Mouse (Mus musculus): Measurements from ENCODE around the gene Gm49354. TPM values are rescaled to one million over a fixed set of nuclear protein-coding genes. Genes with fewer than 3 reads are reported as not detected.
A peak's percentile ranks its signal among the peaks of the same experiment; 100 is the strongest.
"Not testable (repeated sequence)": the region's sequence is repeated elsewhere in the genome, so short reads cannot be mapped to it uniquely, and the experiment has no call there.

Gm49354 gene
- polyA plus RNA-seq, 1 experiment from 2014 or later: not detected

DNA sequence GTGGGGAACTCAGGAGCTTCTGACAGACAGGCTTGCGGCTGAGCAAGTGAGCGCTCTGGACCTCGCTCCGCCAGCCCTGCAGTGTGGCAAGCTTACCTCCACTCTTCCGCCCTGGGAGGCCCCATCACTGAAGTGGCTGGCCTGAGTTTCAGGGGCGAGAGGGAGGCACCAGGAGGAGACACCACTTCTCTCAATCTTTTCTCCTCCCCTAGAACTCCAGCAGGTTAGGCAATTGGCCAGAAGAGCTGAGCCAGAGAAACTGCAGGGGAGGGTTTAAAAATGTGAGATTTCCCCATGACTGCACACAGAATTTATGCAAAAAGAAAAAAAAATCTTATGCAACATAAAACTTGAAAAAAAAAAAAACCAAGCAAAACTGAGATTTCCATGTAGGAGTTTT lies 19.0 kb upstream of the Gm49354 start:
- 84% methylated on average over 6 of the region's 6 CpGs for WGBS
- H3K27me3 ChIP-seq (replicated peaks; ENCODE audit: control insufficient read depth, insufficient read depth, low read length): no peaks in the 10 kb centered on the region
- no peak overlapping the region for H3K27ac ChIP-seq (replicated peaks; ENCODE audit: low read depth, low read length)
- no peaks in the 10 kb centered on the region for H3K4me1 ChIP-seq (ENCODE audit: control insufficient read depth, insufficient read depth, low read length)
- H3K4me3 ChIP-seq (ENCODE audit: low read depth, low read length): no peak overlapping the region
- H3K36me3 ChIP-seq (ENCODE audit: control insufficient read depth, insufficient read depth, low read length): peaks cover 97% of the 10 kb centered on the region
- H3K9me3 ChIP-seq (ENCODE audit: control insufficient read depth, low read length): no peaks in the 10 kb centered on the region
- H3K9ac ChIP-seq (ENCODE audit: low read depth, low read length): no peak overlapping the region
- H3K4me2 ChIP-seq (ENCODE audit: low read depth, low read length): no peak overlapping the region
- peak; percentile 6 for DNase-seq (ENCODE audit: low spot score)
- ATAC-seq (ENCODE audit: low read depth): no peak

DNA sequence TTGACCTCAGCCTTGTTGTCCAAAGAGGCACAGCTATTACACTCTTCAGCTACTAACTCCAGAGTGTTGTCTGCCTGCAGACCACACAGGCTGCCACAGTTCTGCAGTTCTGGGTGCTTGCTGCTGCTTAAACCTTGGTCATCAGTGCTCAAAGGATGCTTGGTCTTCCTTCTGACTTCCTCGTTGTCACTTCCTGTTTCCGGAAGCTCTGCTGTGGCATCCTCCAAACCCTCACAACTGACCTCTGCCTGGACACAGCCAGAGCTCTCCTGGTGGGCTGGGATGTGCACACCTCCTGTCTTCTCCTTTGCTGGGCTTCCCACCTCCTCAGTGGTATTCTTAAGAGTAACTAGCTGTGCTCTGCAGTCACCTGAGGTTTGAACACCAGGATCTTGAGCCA lies 18.0 kb upstream of the Gm49354 start:
- Histone ChIP-seq H3K27me3 (replicated peaks; ENCODE audit: control insufficient read depth, insufficient read depth, low read length) (no peaks in the 10 kb centered on the region), H3K27ac (replicated peaks; ENCODE audit: low read depth, low read length) (no peak overlapping the region), H3K36me3 (ENCODE audit: control insufficient read depth, insufficient read depth, low read length) (peaks cover 97% of the 10 kb centered on the region), H3K4me3 (ENCODE audit: low read depth, low read length) (no peak overlapping the region), H3K9me3 (ENCODE audit: control insufficient read depth, low read length) (no peaks in the 10 kb centered on the region), H3K4me1 (ENCODE audit: control insufficient read depth, insufficient read depth, low read length) (no peaks in the 10 kb centered on the region), H3K9ac (ENCODE audit: low read depth, low read length) (no peak overlapping the region), H3K4me2 (ENCODE audit: low read depth, low read length) (no peak overlapping the region)
- DNase-seq (ENCODE audit: low spot score) (no peak), ATAC-seq (ENCODE audit: low read depth) (no peak)
- 91% methylated on average over 2 of the region's 2 CpGs for WGBS

DNA sequence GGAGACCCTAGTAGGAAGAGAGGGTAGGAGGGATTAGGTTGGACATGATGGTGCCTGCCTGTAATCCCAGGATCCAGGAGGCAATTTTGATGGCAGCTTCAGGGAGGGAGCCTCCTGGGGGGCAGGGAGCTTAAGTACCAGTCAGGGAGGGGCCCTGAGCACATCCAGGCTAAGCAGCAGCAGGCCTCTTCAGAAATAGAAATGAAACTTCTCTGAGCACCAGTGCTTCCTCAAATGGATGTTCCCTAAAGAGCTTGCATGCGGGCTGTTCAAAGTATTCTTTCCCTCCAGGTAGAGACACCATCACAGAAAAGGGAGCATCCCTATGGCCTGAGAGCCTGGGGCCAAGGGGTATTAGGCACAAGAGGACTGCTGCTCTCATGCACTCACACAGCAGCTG lies 16.3 kb upstream of the Gm49354 start:
- no peak overlapping the region for H3K9ac ChIP-seq (ENCODE audit: low read depth, low read length)
- WGBS: 100% methylated on average over 1 of the region's 1 CpGs
- no peak for ATAC-seq (ENCODE audit: low read depth)

DNA sequence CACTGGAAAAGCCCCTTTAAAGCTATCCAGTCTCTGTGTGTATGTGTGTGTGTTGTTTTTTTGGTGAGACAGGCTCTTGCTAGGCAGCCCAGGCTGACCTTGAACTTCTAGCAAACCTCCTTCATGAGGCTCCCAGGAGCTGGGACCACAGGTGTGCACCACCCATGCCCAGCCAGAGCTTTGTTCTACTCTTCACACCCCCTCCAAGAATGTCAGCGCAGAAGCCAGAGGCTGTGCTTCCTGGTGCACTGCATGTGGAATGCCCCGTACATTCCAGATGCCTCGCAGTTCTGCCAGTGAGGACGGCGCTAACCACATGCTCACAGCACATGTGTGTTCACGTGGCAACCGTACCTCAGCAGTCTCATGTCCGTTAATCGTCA lies 14.4 kb upstream of the Gm49354 start:
- no peak overlapping the region for H3K4me2 ChIP-seq (ENCODE audit: low read depth, low read length)
- H3K27ac ChIP-seq (replicated peaks; ENCODE audit: low read depth, low read length): no peak overlapping the region
- no peaks in the 10 kb centered on the region for H3K9me3 ChIP-seq (ENCODE audit: control insufficient read depth, low read length)
- no peaks in the 10 kb centered on the region for H3K27me3 ChIP-seq (replicated peaks; ENCODE audit: control insufficient read depth, insufficient read depth, low read length)
- 90% methylated on average over 9 of the region's 9 CpGs for WGBS
- no peak for ATAC-seq (ENCODE audit: low read depth)
- peaks cover 97% of the 10 kb centered on the region for H3K36me3 ChIP-seq (ENCODE audit: control insufficient read depth, insufficient read depth, low read length)
- H3K4me1 ChIP-seq (ENCODE audit: control insufficient read depth, insufficient read depth, low read length): no peaks in the 10 kb centered on the region
- H3K4me3 ChIP-seq (ENCODE audit: low read depth, low read length): no peak overlapping the region
- DNase-seq (ENCODE audit: low spot score): no peak
- H3K9ac ChIP-seq (ENCODE audit: low read depth, low read length): no peak overlapping the region

More for the DNA sequence above, 16.3 kb upstream of the Gm49354 start:
- no peaks in the 10 kb centered on the region for H3K27me3 ChIP-seq (replicated peaks; ENCODE audit: control insufficient read depth, insufficient read depth, low read length)
- no peaks in the 10 kb centered on the region for H3K9me3 ChIP-seq (ENCODE audit: control insufficient read depth, low read length)
- H3K27ac ChIP-seq (replicated peaks; ENCODE audit: low read depth, low read length): no peak overlapping the region
- no peak overlapping the region for H3K4me3 ChIP-seq (ENCODE audit: low read depth, low read length)
- H3K4me1 ChIP-seq (ENCODE audit: control insufficient read depth, insufficient read depth, low read length): no peaks in the 10 kb centered on the region
- H3K4me2 ChIP-seq (ENCODE audit: low read depth, low read length): no peak overlapping the region
- no peak for DNase-seq (ENCODE audit: low spot score)
- H3K36me3 ChIP-seq (ENCODE audit: control insufficient read depth, insufficient read depth, low read length): peaks cover 97% of the 10 kb centered on the region

DNA sequence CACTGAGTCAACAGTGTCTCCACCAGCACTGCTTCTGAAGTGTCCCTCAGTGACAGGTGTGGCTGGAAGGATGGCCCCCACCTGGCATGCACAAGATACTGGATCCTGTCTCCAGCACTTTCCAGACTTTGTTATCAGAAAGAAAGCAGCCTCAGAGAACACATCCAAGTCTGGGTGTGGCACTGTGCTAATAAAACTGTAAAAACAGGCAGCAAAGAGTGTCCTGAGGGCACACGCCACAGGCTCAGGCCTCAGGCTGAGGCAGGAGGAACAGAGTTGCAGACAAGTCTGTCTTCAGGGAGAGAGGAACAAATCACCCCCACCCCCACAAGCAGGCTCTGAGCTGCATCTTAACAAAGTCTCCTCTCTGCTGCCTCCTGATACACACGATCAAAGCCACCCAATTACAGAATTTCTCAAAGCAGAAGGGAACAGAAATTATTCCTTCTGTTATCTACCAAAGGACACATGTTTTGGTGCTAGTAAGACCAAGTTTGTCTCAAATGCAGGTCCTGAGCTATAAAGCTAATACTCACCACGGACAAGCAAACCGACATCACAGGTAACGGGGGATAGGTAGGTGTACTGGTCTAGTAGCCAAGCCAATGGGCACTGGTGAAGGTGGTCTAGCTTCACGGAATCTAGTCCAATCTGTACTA lies 13.9 kb upstream of the Gm49354 start:
- WGBS: 94% methylated on average over 6 of the region's 6 CpGs
- H3K27ac ChIP-seq (replicated peaks; ENCODE audit: low read depth, low read length): no peak overlapping the region
- H3K36me3 ChIP-seq (ENCODE audit: control insufficient read depth, insufficient read depth, low read length): peaks cover 98% of the 10 kb centered on the region
- H3K4me3 ChIP-seq (ENCODE audit: low read depth, low read length): no peak overlapping the region
- H3K4me2 ChIP-seq (ENCODE audit: low read depth, low read length): no peak overlapping the region
- no peaks in the 10 kb centered on the region for H3K27me3 ChIP-seq (replicated peaks; ENCODE audit: control insufficient read depth, insufficient read depth, low read length)
- no peaks in the 10 kb centered on the region for H3K9me3 ChIP-seq (ENCODE audit: control insufficient read depth, low read length)
- H3K9ac ChIP-seq (ENCODE audit: low read depth, low read length): no peak overlapping the region
- no peak for ATAC-seq (ENCODE audit: low read depth)
- no peak for DNase-seq (ENCODE audit: low spot score)
- H3K4me1 ChIP-seq (ENCODE audit: control insufficient read depth, insufficient read depth, low read length): no peaks in the 10 kb centered on the region

DNA sequence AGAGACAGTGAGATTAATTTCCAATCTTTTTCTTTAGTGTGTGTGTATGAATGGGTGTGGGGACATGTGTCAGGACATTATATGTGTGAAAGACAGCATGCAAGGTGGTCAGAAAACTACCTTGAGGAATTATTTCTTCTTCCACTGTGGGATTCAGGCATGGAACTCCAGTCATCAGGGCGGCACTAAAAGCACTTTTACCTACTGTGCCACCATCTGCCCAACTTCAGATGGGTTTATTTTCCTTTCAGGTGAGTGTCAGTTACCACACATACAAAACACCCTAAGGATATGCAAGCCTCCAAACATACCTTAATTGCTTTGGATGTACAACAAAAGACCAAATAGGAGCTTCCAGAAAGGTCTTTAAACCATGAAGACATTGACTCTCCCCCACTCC lies 12.7 kb upstream of the Gm49354 start:
- Histone ChIP-seq H3K4me3 (ENCODE audit: low read depth, low read length) (no peak overlapping the region), H3K4me2 (ENCODE audit: low read depth, low read length) (no peak overlapping the region), H3K4me1 (ENCODE audit: control insufficient read depth, insufficient read depth, low read length) (no peaks in the 10 kb centered on the region), H3K9ac (ENCODE audit: low read depth, low read length) (no peak overlapping the region), H3K9me3 (ENCODE audit: control insufficient read depth, low read length) (no peaks in the 10 kb centered on the region), H3K36me3 (ENCODE audit: control insufficient read depth, insufficient read depth, low read length) (peaks cover 98% of the 10 kb centered on the region), H3K27me3 (replicated peaks; ENCODE audit: control insufficient read depth, insufficient read depth, low read length) (no peaks in the 10 kb centered on the region), H3K27ac (replicated peaks; ENCODE audit: low read depth, low read length) (no peak overlapping the region)
- no peak for ATAC-seq (ENCODE audit: low read depth)
- WGBS: 90% methylated on average over 1 of the region's 1 CpGs
- no peak for DNase-seq (ENCODE audit: low spot score)

DNA sequence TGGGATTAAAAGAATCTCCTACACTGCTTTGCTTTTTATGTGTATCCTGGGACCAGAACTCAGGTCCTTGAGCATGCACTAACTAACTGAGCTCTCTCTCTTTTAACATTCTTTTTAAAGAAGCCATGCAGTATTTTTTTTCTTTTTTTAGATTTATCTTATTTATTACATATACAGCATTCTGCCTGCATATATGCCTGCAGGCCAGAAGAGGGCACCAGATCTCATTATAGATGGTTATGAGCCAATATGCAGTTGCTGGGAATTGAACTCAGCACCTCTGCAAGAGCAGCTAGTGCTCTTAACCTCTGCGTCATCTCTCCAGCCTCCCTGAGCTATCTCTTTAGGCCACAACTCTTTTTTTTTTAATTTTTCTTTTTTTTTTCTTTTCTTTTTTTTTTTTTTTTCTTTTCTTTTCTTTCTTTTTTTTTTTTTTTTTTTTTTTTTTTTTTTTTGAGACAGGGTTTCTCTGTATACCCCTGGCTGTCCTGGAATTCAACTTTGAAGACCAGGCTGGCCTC lies 2.2 kb downstream of the Gm49354 start:
- not testable (repeated sequence) for H3K9ac ChIP-seq (ENCODE audit: low read depth, low read length); H3K4me3 ChIP-seq (ENCODE audit: low read depth, low read length); H3K4me2 ChIP-seq (ENCODE audit: low read depth, low read length); H3K27me3 ChIP-seq (replicated peaks; ENCODE audit: control insufficient read depth, insufficient read depth, low read length); H3K27ac ChIP-seq (replicated peaks; ENCODE audit: low read depth, low read length); ATAC-seq (ENCODE audit: low read depth); H3K9me3 ChIP-seq (ENCODE audit: control insufficient read depth, low read length); H3K4me1 ChIP-seq (ENCODE audit: control insufficient read depth, insufficient read depth, low read length); DNase-seq (ENCODE audit: low spot score)
- WGBS: 92% methylated on average over 1 of the region's 1 CpGs
- peaks cover 97% of the 10 kb centered on the region for H3K36me3 ChIP-seq (ENCODE audit: control insufficient read depth, insufficient read depth, low read length)

DNA sequence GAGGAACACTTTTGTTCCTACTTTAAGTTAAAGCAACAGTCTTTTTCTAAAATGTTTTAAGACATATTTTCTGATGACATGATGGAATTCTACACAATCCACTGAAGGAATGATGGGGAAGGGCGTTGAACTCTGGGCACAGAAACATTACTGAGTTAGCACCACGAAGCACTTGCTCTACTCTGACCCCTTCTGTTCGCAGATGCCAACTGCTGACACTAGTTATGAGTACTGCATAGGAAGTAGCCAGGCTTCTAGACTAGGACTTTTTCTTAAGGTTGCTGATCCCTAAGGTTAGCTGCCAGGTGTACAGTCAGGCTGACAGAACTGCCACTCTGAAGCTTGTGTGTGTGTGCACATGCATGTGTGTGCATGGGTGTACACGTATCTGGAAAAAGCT lies 2.8 kb downstream of the Gm49354 start:
- H3K9me3 ChIP-seq (ENCODE audit: control insufficient read depth, low read length): no peaks in the 10 kb centered on the region
- H3K27ac ChIP-seq (replicated peaks; ENCODE audit: low read depth, low read length): no peak overlapping the region
- 93% methylated on average over 4 of the region's 4 CpGs for WGBS
- ATAC-seq (ENCODE audit: low read depth) (no peak), DNase-seq (ENCODE audit: low spot score) (no peak)
- no peaks in the 10 kb centered on the region for H3K4me1 ChIP-seq (ENCODE audit: control insufficient read depth, insufficient read depth, low read length)
- H3K9ac ChIP-seq (ENCODE audit: low read depth, low read length): no peak overlapping the region
- no peaks in the 10 kb centered on the region for H3K27me3 ChIP-seq (replicated peaks; ENCODE audit: control insufficient read depth, insufficient read depth, low read length)
- no peak overlapping the region for H3K4me3 ChIP-seq (ENCODE audit: low read depth, low read length)
- H3K4me2 ChIP-seq (ENCODE audit: low read depth, low read length): no peak overlapping the region
- H3K36me3 ChIP-seq (ENCODE audit: control insufficient read depth, insufficient read depth, low read length): peaks cover 94% of the 10 kb centered on the region

DNA sequence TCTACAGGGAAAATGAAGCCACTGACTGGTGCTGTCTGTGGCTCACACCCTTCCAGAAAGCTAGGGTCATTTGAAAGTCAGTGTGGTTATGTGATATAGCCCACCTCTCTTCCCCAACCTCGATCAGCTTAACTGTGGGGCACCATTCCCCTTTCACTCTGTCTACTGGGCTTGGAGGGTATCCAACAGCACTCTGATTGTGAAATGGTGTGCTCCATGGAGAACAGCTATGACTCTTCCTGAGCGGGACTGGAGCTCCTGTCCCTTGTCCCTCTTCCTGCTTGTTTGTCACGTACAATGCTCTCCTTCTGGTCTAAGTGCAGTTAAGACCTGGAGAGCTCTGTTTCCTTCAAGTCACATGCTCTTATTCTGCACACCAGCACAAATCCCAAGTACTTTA lies 6.9 kb downstream of the Gm49354 start:
- H3K4me3 ChIP-seq (ENCODE audit: low read depth, low read length): no peak overlapping the region
- no peak overlapping the region for H3K27ac ChIP-seq (replicated peaks; ENCODE audit: low read depth, low read length)
- WGBS: 87% methylated on average over 3 of the region's 3 CpGs
- H3K27me3 ChIP-seq (replicated peaks; ENCODE audit: control insufficient read depth, insufficient read depth, low read length): no peaks in the 10 kb centered on the region
- no peaks in the 10 kb centered on the region; the same call in 1 of the 2 replicates for H3K4me1 ChIP-seq (ENCODE audit: control insufficient read depth, insufficient read depth, low read length)
- no peak overlapping the region for H3K4me2 ChIP-seq (ENCODE audit: low read depth, low read length)
- H3K36me3 ChIP-seq (ENCODE audit: control insufficient read depth, insufficient read depth, low read length): peaks cover 79% of the 10 kb centered on the region
- no peaks in the 10 kb centered on the region for H3K9me3 ChIP-seq (ENCODE audit: control insufficient read depth, low read length)
- DNase-seq (ENCODE audit: low spot score) (no peak), ATAC-seq (ENCODE audit: low read depth) (no peak)
- no peak overlapping the region for H3K9ac ChIP-seq (ENCODE audit: low read depth, low read length)
